ENCODE assay signal across 8 mouse cellular contexts in genomic region chr2:117249255-117250000, GRCm38 (mm10). TPM values are rescaled to one million over a fixed set of nuclear protein-coding genes. Genes with fewer than 3 reads are reported as not detected.
DNase-seq lines count a peak whose midpoint lies in the region; ATAC-seq lines count a peak whose summit lies in the region.

Gene Fam98b (plus strand): TSS chr2:117249739.

- DNase-seq in Muller cell, postnatal 12 days (ENCODE audit: inconsistent ontology term), result peak; percentile 94
- peak; percentile 83 for DNase-seq in cerebellum, adult 9-11 months
- peak; percentile 60 to 94 for DNase-seq in frontal cortex, adult 2 months (ENCODE audit: extremely low spot score in 1 of 2, low spot score in 1 of 2)
- peak; percentile 96 for DNase-seq in hindbrain, embryonic 11.5 days (ENCODE audit: low spot score)
- peak; percentile 94 to 95 for DNase-seq in layer of hippocampus, postnatal 10 days (ENCODE audit: low spot score in 2 of 2)
- DNase-seq in lung, postnatal 10 days, result peak; percentile 95
- peak; percentile 90 for DNase-seq in ovary, postnatal 36 days (ENCODE audit: low spot score)
- DNase-seq in thymus, postnatal 25 days, result peak; percentile 91

- no peaks in the 10 kb centered on the region for H3K4me1 ChIP-seq in hindbrain, embryonic 11.5 days (replicated peaks; ENCODE audit: control insufficient read depth, insufficient read depth, low read length)

- peak; percentile 98 for ATAC-seq in hindbrain, embryonic 11.5 days (ENCODE audit: low FRiP score)

- H3K9ac ChIP-seq in hindbrain, embryonic 11.5 days (ENCODE audit: low read depth, low read length), result peak within 1 kb of the TSS; percentile 94

- no peaks in the 10 kb centered on the region for H3K9me3 ChIP-seq in hindbrain, embryonic 11.5 days (ENCODE audit: control insufficient read depth, low read length)

- H3K36me3 ChIP-seq in hindbrain, embryonic 11.5 days (ENCODE audit: control insufficient read depth, insufficient read depth, low read length), result no peaks in the 10 kb centered on the region

- H3K27me3 ChIP-seq in hindbrain, embryonic 11.5 days (ENCODE audit: control insufficient read depth, insufficient read depth, low read length), result no peaks in the 10 kb centered on the region

- peak within 1 kb of the TSS; percentile 86 for H3K27ac ChIP-seq in hindbrain, embryonic 11.5 days (ENCODE audit: low read depth, low read length)

- under 1% methylated on average over 33 of the region's 33 CpGs for WGBS in hindbrain, embryonic 11.5 days

- H3K4me3 ChIP-seq in hindbrain, embryonic 11.5 days (ENCODE audit: low read depth, low read length), result peak within 1 kb of the TSS; percentile 90

- peak within 1 kb of the TSS; percentile 60 for H3K4me2 ChIP-seq in hindbrain, embryonic 11.5 days (replicated peaks; ENCODE audit: low read depth, low read length)

RNA-seq across cellular contexts. Expression of gene Fam98b, which starts in this region (rescaled TPM):
- 38.6 and 41.4 TPM in 2 replicates for polyA plus RNA-seq in frontal cortex, adult 2 months (2012; rRNA removed)
- 9.2 and 13.0 TPM in 2 replicates for polyA plus RNA-seq in hindbrain, embryonic 11.5 days (2014; fragmentation: Nextera tagmentation; extraction: Ambion mirVana)
- total RNA-seq in layer of hippocampus, postnatal 10 days (2021), result 10 to 100 TPM; 48.1 to 48.8 TPM

Comparison
In these comparisons a context has a peak if more than half of its experiments do, and no peak if none do; other contexts are left out.
1. Peak in every context shown above with its lines: DNase-seq, ATAC-seq, H3K4me3 ChIP-seq and H3K27ac ChIP-seq.